Mouse (Mus musculus): ENCODE data around the gene Atp8b4. TPM values are rescaled to one million over a fixed set of nuclear protein-coding genes. Genes with fewer than 3 reads are reported as not detected.

Gene Atp8b4
- total RNA-seq, 2 experiments from 2014 or later: 0.35 to 0.38 TPM

DNA sequence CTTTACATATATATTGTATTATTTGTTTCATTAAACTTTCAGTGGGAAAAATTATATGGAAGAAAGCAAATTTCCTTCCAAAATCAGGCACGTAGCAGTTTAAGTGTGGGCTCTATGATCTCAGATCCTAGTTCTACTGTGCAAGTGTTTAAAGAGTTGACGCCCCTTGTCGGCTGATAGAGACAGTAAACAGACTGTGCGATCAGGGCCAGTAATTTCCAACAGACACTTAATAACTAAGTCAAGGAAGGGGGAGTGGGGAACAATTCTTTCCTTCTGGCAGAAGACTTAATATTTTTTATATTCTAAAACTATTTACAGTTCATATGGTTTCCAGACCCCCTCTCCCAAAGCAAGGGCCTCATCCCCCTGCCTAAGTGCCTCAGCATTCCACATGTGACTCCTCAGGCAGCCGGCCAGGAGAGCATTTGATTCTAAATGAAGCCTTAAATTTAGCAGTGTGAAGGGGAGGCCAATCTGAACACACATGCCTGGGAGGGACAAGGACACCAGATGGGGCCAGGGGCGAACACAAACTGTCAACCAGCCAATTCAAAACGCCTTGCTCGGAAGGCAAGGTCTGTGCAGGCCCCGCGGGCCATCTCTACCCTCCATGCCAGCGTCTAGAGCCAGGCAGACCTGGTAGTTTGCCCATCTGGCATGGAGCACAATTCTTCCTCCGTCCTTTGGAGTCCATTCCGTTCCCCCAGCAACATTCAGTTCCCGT is 50.1 kb downstream of the Atp8b4 start:
- intact Hi-C loops (cut with DNase I): no loop called here
- DNase-seq: peak; percentile 82 to 87

DNA sequence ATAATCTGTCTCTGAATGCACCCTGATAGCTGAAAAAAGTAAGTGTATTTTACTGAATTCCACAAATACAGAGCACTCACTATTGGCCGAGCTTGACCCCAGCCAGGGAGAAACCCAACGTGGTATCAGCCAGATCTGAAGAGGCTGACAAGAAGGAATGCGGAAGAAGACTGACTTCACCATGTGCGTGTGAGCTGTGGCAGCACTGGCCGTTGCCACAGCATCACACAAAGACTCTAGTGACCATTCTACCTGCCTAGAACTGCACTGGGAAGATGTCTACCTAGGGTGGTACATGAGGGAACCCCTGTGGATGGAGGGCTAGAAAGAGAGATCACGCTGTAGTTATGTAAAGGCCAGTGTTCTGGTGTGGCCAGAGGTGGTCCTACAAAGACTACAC is 55.4 kb downstream of the Atp8b4 start:
- intact Hi-C loops (cut with DNase I): no loop called here
- DNase-seq: no peak

DNA sequence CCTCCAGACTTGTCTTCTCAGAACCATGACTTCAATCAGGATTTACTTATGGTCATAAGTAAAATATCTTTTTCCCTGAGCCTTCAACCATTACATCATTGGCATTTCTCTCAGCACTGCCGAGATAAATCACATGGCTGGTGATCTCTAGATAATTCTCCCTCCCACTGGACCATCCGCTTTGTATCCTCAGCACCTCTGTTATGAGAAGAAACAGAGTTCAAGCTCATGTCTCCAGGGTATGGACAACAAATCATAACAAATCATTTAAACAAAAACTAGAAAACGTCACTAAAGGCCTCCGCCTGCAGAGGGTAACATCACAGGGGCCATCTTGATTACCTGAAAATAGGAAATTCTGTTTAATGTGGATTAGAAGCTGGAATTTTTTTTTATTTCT is 58.9 kb downstream of the Atp8b4 start:
- intact Hi-C loops (cut with DNase I): no loop called here

DNA sequence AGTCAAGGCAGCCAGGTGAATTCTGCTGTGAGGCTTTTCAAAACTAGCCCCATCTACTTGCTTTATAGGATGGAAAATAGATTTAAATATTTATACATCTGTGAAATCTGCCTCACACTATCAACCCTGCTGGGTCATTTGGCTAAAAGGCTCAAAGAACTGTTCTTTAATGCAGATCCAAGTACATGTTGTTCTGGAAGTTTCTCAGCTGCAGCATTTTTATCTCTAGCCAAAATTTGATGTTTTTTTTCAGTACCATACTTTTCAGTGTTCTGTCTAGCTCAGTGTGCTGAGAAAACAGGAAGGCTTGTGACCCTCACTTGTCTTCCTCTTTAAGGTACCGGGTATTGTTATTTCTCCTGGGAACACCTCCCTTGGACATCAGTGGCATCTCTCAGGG is 65.8 kb downstream of the Atp8b4 start:
- DNase-seq: no peak
- intact Hi-C loops (cut with DNase I): no loop called here

More for the DNA sequence above, 58.9 kb downstream of the Atp8b4 start:
- DNase-seq: no peak

DNA sequence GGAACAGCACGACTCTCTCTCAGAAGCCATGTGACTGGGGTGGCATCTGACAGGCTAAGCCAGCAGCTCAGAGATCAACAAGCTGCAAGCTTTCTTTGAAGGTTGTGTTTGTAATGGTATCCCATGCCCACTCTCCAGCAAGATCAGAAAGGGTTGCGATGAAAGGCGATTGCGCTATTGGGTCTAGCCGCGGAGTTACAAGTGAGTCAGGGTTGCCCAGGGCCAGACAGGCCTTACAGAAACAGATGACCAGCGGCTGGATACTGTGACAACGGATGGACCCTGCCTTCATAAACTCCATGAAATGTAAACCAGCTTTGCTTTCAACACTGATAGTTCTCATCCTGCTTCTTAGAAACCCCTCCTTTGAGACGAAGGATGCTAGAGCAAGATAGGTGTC is 66.2 kb downstream of the Atp8b4 start:
- intact Hi-C loops (cut with DNase I): no loop called here
- DNase-seq: no peak

DNA sequence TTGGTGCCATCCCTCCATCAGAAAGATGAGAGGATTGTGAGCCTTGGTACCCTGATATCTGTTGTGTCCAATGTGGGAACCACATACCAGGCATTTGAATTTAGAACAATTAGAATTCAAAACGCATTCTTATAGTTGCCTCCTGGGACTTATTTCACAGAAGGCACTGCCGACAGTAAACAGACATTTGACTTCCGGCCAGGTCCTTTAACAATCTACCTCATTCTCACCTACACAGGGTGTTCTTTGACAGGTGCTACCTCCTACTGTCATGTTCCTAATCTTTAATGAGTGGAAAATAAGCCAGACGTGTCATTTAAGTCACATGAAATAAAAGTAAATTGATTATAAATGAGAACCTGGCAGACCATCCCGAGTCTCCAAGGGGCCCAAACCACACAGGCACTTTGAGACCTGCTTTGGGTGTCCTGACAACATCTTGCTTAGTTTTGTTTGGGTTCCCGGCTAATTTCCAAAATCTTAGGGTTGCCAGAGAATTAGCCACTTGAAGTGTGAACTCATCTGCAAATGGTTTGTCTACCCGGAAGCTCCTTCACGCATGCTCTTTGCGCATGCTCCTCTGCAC is 67.9 kb downstream of the Atp8b4 start:
- intact Hi-C loops (cut with DNase I): no loop called here
- no peak for DNase-seq

DNA sequence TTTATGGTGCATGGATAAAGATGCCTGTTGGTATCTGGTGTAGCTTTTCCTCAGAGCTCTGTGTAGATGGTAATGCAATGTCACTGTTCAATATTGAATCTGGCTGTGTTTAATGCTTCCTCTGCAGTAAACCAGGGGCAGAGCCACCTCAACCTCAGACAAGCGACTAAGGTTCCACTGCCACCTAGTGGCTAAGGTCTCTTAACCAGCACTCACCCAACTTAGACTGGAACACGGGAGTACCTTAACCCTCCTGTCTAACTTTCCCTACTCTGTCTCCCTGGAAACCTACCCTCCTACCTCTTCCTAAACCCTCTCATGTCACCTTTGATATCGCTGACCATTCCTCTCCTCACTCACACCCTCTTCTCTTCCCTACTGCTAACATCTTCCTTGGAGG is 71.2 kb downstream of the Atp8b4 start:
- intact Hi-C loops (cut with DNase I): loop anchor here (2.0 to 5.0 kb wide), 3 partner anchors 67 to 536 kb away; no protein-coding TSS in a partner anchor

DNA sequence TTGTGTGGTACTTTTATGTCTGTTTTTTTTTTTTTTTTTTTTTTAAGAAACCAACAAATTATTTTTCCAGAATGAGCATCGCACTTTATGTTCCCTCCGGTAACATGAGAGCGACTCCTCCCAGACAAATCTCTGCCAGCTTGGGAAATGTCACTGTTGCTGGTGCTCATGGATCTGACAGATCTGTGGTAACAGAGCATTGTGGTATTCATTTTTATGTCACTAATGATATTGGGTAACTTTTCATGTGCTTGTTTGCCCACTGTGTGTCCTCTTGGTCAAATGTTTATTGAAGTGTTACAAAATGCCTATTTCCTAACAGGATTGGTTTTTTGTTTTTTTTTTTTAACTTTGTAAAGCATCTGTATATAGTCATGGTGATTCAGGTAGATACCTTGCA is 75.3 kb downstream of the Atp8b4 start:
- intact Hi-C loops (cut with DNase I): loop anchor here (5.0 kb wide), 2 partner anchors 63 to 418 kb away; no protein-coding TSS in a partner anchor

More for the DNA sequence above, 71.2 kb downstream of the Atp8b4 start:
- peak; percentile 72 to 79 for DNase-seq

DNA sequence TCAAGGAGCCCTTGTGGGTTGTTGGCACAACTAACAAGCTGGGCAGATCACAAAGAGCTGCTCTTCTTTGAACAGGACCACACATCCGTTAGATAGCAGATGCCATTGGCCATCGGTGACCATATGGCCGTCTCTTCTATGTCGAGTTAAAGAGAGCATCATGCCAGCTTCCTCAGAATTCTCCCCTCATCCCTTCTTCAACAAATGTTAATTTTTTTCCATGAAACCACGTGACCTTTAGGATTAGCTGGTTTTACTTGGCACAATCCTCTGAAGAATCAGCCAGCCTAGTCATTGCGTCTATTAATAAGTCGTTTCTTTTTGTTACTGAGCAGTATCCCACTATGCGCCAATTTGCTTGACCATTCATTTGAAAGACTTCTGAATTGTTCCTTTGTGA is 75.8 kb downstream of the Atp8b4 start:
- intact Hi-C loops (cut with DNase I): loop anchor here (5.0 kb wide), 2 partner anchors 62 to 417 kb away; no protein-coding TSS in a partner anchor
- no peak for DNase-seq

More for the DNA sequence above, 75.3 kb downstream of the Atp8b4 start:
- no peak for DNase-seq

DNA sequence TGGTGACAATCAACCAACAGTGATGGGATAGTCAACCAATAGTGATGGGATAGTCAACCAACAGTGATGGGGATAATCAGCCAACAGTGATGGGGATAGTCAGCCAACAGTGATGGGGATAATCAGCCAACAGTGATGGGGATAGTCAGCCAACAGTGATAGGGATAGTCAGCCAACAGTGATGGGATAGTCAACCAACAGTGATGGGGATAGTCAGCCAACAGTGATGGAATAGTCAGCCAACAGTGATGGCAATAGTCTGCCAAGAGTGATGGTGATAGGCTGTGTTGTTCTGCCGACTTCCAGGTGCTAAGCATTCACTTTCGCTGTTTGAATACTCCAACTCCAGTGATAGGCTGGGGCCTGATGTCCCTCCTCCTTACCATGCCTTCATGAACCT is 79.6 kb downstream of the Atp8b4 start:
- intact Hi-C loops (cut with DNase I): no loop called here
- no peak for DNase-seq

DNA sequence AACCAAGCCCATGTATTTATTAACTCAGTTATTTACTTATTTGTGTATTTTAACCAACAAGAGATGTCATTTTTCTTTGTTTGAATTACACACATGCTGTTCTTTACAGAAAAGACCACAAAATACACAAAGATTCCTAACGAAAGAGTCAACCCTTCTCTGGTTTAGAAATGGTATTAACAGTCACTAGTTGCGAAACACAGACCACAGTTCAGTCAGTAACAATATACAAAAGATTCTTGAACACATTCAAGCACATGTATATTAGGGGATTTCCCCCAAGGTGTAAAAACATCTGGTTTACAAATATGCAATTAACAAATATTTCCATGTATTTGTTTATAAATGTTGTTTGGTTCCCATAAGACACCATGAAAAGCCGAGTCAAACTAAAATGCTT is 81.6 kb downstream of the Atp8b4 start:
- DNase-seq: no peak

DNA sequence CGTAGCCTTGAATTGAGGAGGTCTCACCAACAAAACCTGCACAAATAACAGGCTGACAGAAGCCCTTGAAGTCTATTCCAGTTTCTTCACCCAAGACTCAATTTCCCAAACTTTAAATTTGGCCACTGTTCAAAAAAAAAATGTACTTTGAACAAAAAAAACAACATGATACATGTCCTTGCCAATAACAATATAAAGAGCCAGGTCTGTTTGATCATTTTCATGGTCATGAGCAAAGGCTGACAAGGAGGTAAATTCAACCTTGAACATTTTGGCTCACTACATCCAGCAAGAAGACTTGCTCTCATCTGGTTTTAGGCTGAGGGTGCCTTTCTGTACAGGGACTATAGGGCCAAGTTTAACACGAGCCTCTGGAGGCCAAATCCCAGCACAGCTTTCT is 83.7 kb downstream of the Atp8b4 start:
- DNase-seq: no peak
- intact Hi-C loops (cut with DNase I): no loop called here

More for the DNA sequence above, 81.6 kb downstream of the Atp8b4 start:
- intact Hi-C loops (cut with DNase I): no loop called here

DNA sequence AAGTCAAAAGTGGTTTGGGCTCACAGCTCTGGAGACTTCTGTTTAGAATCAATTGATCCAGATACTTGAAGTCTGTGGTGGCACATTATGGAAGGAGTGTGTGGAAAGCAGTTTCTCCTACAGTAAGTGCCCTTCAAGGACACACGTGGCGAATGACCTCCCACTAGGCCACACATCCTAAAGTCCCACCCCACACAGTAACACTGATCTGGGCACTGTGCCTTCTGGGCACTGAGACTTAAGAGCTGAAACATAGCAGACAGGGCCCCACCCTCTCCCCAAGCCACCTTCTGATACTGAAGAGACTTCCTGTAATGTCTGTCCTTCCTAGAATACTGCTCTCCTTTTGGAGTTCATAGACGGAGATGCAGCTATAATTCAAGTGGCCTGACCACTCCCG is 84.5 kb downstream of the Atp8b4 start:
- intact Hi-C loops (cut with DNase I): no loop called here
- DNase-seq: no peak

DNA sequence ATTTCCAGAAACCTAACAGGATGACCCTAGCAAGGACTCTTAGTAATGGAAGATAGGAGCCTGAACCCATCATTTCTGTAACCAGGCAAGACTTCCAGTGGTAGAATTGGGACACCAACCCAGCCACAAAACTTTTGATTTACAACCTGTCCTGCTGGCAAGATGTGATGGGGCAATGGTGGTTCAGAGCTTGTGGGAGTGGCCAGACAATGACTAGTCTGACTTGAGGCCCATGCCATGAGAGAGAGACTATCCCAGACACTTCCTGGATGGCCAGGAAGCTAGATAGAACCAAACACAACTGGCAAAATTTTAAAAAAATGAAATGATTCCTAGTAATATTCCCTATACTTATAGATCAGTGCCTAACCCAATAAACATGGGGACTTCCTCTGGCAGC is 87.7 kb downstream of the Atp8b4 start:
- intact Hi-C loops (cut with DNase I): no loop called here
- DNase-seq: no peak

DNA sequence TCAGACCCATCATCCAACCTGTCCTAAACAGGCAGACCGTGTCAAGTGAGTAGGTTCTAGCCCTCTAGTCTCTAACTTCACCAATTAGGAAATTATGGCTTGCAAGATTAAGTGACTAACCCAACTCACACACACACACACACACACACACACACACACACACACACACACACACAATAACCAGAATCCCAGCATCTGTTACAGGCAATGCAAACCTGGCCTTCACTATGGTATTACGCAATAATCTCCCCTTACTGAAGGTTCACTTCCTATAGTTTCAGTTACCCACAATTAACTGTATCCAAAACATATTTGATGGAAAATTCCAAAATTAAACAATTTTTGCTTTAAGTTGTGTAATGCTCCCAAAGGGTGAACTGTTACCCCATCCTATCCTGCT is 101.0 kb downstream of the Atp8b4 start:
- DNase-seq: no peak
- intact Hi-C loops (cut with DNase I): no loop called here

DNA sequence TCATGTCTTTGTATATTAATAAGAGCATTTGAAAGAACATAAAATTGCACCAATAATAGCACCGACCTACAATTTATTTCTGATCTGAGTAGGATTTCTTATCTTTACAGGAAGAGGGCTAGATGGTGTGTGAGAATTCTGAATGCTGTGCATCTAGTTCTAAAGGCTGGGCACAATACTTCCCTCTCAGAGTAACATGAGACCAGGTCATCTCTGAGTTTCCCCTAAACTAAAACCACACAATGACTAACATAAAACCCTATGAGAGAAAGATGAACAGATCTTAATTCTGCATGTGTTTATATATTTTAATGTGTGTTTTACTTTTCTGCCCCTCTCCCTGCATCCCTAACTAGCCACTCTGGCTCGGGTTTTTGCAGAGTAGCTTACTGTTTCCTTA is 101.5 kb downstream of the Atp8b4 start:
- intact Hi-C loops (cut with DNase I): no loop called here
- DNase-seq: no peak

DNA sequence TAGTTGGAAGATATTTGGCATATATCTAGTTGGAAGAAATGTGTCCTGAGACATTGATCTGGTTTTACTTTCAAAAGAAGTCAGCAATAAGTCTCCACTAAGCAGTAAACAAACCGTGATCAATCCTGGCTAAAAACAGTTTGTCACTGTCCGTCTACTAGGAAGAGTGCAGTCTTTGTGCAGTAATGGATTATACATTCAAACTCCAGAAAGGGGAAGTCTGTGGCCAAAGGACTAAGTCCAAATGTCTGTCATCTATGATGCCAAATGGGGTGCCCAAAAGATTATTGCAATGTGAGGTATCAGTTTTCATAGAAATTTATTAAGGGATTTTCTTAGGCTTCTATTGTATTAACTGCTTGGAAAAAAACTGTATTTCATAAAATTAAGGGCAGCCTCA is 102.3 kb downstream of the Atp8b4 start:
- intact Hi-C loops (cut with DNase I): no loop called here

DNA sequence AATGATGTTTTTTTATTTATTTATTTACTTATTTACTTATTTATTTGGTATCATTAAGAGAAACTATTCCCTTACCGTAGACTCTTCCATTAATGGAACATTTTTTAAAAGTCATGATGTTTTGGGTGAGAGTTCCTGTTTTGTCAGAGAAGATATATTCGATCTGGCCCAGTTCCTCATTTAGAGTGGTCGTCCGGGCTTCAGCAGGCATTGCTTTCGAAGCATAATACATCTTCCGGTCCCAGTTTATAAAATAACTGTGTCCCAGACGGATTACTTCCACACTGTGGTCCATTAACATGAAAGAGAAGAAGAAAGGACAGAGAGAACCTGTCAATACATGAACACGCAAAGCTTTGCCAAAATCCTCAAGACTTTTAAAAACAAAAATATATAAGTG is 103.0 kb downstream of the Atp8b4 start:
- DNase-seq: no peak
- intact Hi-C loops (cut with DNase I): no loop called here

More for the DNA sequence above, 102.3 kb downstream of the Atp8b4 start:
- no peak for DNase-seq

DNA sequence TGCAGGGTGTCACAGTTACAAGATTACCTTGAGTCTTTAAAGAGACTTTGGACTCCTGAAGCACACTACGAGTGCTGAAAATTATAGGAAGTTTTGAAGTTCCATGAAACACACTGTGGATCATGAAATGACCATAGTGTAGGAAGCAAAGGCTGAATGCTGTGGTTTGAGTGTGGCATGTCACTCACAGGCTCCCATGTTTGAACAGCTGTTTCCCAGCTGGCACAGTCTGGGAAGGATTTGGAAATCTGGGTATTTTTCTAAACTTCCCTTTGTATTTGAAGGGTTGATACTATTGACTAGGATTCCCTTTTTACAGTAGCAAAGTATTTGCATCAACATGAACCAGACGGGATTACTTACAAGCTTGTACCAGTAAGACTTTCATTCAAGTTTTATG is 105.5 kb downstream of the Atp8b4 start:
- intact Hi-C loops (cut with DNase I): no loop called here
- no peak for DNase-seq

DNA sequence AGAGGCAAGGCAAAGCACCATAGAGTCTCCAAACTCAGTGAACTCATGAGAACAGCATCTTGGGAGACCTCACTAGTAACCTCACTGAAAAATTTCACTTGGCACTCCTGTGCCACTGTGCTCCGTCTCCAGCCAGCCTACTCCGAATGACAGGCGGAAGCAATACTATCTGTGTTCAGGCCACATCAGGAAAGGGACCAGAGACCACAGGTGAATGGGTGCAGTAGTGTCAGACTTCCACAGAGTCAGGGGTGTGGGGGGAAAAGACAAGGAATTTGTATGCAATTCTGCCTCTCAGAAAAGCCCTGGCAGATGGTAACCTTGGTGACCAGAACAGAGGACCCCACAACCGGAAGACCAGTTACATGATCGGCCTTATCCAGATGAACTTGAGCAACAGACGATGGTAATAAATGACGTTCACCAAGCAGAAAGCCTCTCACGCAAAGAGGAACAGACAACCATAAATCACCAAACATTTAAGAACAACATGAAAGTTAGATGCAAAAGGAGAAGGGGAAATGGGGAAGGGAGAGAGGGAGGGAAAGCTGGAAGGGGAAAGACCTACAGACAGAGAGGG is 112.9 kb downstream of the Atp8b4 start:
- no peak for DNase-seq
- intact Hi-C loops (cut with DNase I): no loop called here

DNA sequence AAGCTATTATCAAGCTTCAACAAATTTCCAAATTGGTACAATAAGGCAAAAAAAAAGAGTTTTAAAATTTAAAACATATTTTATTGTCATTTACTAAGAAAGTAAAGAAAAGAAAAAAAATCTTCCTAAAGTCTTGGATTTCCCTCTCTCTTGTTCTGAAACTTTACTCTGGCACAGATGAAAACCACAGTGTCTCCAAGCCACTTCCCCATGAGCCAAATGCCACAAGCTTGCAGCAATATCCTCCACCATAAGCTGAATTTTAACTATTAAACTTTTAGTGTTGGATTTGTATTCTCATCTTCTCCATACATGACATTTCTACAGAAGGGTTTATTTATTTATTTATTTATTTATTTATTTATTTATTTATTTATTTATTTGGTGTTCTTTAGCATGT is 114.4 kb downstream of the Atp8b4 start:
- DNase-seq: no peak
- intact Hi-C loops (cut with DNase I): no loop called here

DNA sequence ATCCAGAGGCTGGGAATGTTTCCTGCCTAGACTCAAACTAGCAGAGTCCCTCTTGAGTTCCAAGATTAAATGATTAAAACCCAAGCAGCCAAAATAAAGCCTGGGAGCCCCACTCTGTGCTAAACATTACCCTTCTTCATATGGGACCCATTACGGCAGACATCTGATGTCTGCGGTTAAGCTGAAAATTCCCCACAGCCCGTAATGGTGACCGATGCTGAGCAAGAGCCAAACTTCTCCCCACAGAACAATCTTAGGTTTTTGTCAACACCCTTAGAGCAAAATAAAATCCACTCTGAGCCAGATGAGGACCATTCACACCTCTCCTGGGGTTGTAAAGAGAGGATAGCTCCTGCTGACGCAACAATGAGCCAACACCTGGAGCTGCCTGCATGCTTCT is 120.2 kb downstream of the Atp8b4 start:
- no peak for DNase-seq
- intact Hi-C loops (cut with DNase I): no loop called here
